Mouse (Mus musculus) MEL (cell line): Measurements from ENCODE around the gene Gng12. TPM values are rescaled to one million over a fixed set of nuclear protein-coding genes. Genes with fewer than 3 reads are reported as not detected.

Source experiments
- DNase-seq: peaks from one replicate; pipeline ENCODE4 v3.0.0; 2011; ENCODE audit warnings: low read depth, low spot score
- H3K27ac ChIP-seq: 2 replicates; pipeline ENCODE4 v1.5.1; 2012; ENCODE audit warnings: low read depth, mild to moderate bottlenecking, control low read depth, low read length, moderate library complexity; ENCODE audit not compliant: control insufficient read depth
- H3K27me3 ChIP-seq, 2 experiments: fragments of 150-350 bp in 1 of 2; sonication (generic) in 1 of 2; 2 replicates each; pipeline ENCODE4 v1.6.1; 2012; ENCODE audit warnings: low read length in 2 of 2, mild to moderate bottlenecking in 2 of 2, improper control_type of control experiment in 1 of 2, moderate library complexity in 1 of 2; ENCODE audit not compliant: insufficient read depth in 2 of 2, control insufficient read depth in 1 of 2
- H3K36me3 ChIP-seq, 2 experiments: 2 replicates each; pipeline ENCODE4 v1.6.1; 2012 to 2014; ENCODE audit warnings: low read length in 2 of 2, improper control_type of control experiment in 1 of 2, inconsistent platforms in 1 of 2, mild to moderate bottlenecking in 1 of 2; ENCODE audit not compliant: insufficient read depth in 2 of 2, control insufficient read depth in 1 of 2
- H3K4me1 ChIP-seq, 2 experiments: fragments of 150-350 bp in 1 of 2; sonication (generic) in 1 of 2; 2 replicates each; pipeline ENCODE4 v1.6.1; 2012; ENCODE audit warnings: low read length in 2 of 2, improper control_type of control experiment in 1 of 2, mild to moderate bottlenecking in 1 of 2; ENCODE audit not compliant: insufficient read depth in 2 of 2, control insufficient read depth in 1 of 2
- H3K4me3 ChIP-seq, 2 experiments: fragments of 150-350 bp in 1 of 2; sonication (generic) in 1 of 2; 2 replicates each; pipeline ENCODE4 v1.5.1; 2012; ENCODE audit warnings: low read depth in 2 of 2, low read length in 2 of 2, mild to moderate bottlenecking in 2 of 2, moderate library complexity in 2 of 2, control low read depth in 1 of 2, improper control_type of control experiment in 1 of 2; ENCODE audit not compliant: control insufficient read depth in 1 of 2, insufficient read depth in 1 of 2
- H3K79me2 ChIP-seq: 2 replicates; pipeline ENCODE4 v1.6.1; 2012; ENCODE audit warnings: mild to moderate bottlenecking, low read length, moderate library complexity; ENCODE audit not compliant: control insufficient read depth, poor library complexity, insufficient read depth
- H3K9ac ChIP-seq: 2 replicates; pipeline ENCODE4 v1.6.1; 2012; ENCODE audit warnings: low read depth, mild to moderate bottlenecking, control low read depth, low read length, moderate library complexity; ENCODE audit not compliant: control insufficient read depth, poor library complexity, severe bottlenecking
- H3K9me3 ChIP-seq: fragments of 150-350 bp; sonication (generic); replicated peaks from 2 replicates; pipeline ENCODE4 v1.6.1; 2012; ENCODE audit warnings: mild to moderate bottlenecking, low read length, improper control_type of control experiment, moderate library complexity; ENCODE audit not compliant: insufficient read depth
- BHLHE40 ChIP-seq: IDR thresholded peaks from 2 replicates; pipeline ENCODE4 v1.6.1; 2012; ENCODE audit warnings: low read depth, mild to moderate bottlenecking, inconsistent platforms, low read length, improper control_type of control experiment, borderline replicate concordance
- CHD2 ChIP-seq: IDR thresholded peaks from 2 replicates; pipeline ENCODE4 v1.6.1; 2011; ENCODE audit warnings: low read length, improper control_type of control experiment
- CTCF ChIP-seq, 3 experiments: IDR thresholded peaks in 2 of 3; conservative IDR thresholded peaks in 1 of 3; 2 replicates each; pipeline ENCODE4 v1.5.1; 2011 to 2012; ENCODE audit warnings: low read length in 3 of 3, low read depth in 2 of 3, mild to moderate bottlenecking in 2 of 3, improper control_type of control experiment in 1 of 3, inconsistent platforms in 1 of 3, mixed read lengths in 1 of 3, moderate library complexity in 1 of 3; ENCODE audit not compliant: control insufficient read depth in 1 of 3, insufficient read depth in 1 of 3, poor library complexity in 1 of 3, severe bottlenecking in 1 of 3
- E2F4 ChIP-seq: IDR thresholded peaks from 2 replicates; pipeline ENCODE4 v1.6.1; 2011; ENCODE audit warnings: low read depth, low read length, improper control_type of control experiment, borderline replicate concordance
- ELF1 ChIP-seq: IDR thresholded peaks from 2 replicates; pipeline ENCODE4 v1.6.1; 2014; ENCODE audit warnings: low read depth, mild to moderate bottlenecking, inconsistent platforms, low read length, improper control_type of control experiment, moderate library complexity
- EP300 ChIP-seq, 2 experiments: IDR thresholded peaks; 2 replicates each; pipeline ENCODE4 v1.6.1; 2011; ENCODE audit warnings: improper control_type of control experiment in 2 of 2, low read length in 2 of 2, low read depth in 1 of 2, mild to moderate bottlenecking in 1 of 2
- ETS1 ChIP-seq: IDR thresholded peaks from 2 replicates; pipeline ENCODE4 v1.6.1; 2012; ENCODE audit warnings: low read depth, mild to moderate bottlenecking, inconsistent platforms, low read length, improper control_type of control experiment, moderate library complexity
- GABPA ChIP-seq: IDR thresholded peaks from 2 replicates; pipeline ENCODE4 v1.6.1; 2012; ENCODE audit warnings: low read depth, mild to moderate bottlenecking, inconsistent platforms, low read length, improper control_type of control experiment, moderate library complexity
- GATA1 ChIP-seq: IDR thresholded peaks from 2 replicates; pipeline ENCODE4 v1.6.1; 2011; ENCODE audit warnings: low read depth, low read length, improper control_type of control experiment
- HCFC1 ChIP-seq: IDR thresholded peaks from 2 replicates; pipeline ENCODE4 v1.6.1; 2012; ENCODE audit warnings: low read depth, mild to moderate bottlenecking, inconsistent platforms, low read length, improper control_type of control experiment, moderate library complexity
- JUND ChIP-seq: IDR thresholded peaks from 2 replicates; pipeline ENCODE4 v1.6.1; 2011; ENCODE audit warnings: low read depth, mild to moderate bottlenecking, improper control_type of control experiment, low read length
- KAT2A ChIP-seq: conservative IDR thresholded peaks from 2 replicates; pipeline ENCODE4 v1.6.1; 2012; ENCODE audit warnings: low read depth, low read length, improper control_type of control experiment, inconsistent platforms
- MAFK ChIP-seq: IDR thresholded peaks from 2 replicates; pipeline ENCODE4 v1.6.1; 2011; ENCODE audit warnings: low read depth, mild to moderate bottlenecking, low read length, improper control_type of control experiment, borderline replicate concordance
- MAX ChIP-seq: IDR thresholded peaks from 2 replicates; pipeline ENCODE4 v1.6.1; 2011; ENCODE audit warnings: low read length, improper control_type of control experiment
- MAZ ChIP-seq: IDR thresholded peaks from 2 replicates; pipeline ENCODE4 v1.6.1; 2012; ENCODE audit warnings: low read depth, mild to moderate bottlenecking, inconsistent platforms, low read length, improper control_type of control experiment
- MEF2A ChIP-seq: IDR thresholded peaks from 2 replicates; pipeline ENCODE4 v1.6.1; 2014; ENCODE audit warnings: low read depth, mild to moderate bottlenecking, inconsistent platforms, low read length, improper control_type of control experiment; ENCODE audit not compliant: poor library complexity, insufficient replicate concordance, severe bottlenecking; ENCODE audit errors: extremely low read depth
- MXI1 ChIP-seq: IDR thresholded peaks from 2 replicates; pipeline ENCODE4 v1.6.1; 2011; ENCODE audit warnings: mild to moderate bottlenecking, low read depth, low read length, improper control_type of control experiment
- MYB ChIP-seq: IDR thresholded peaks from 2 replicates; pipeline ENCODE4 v1.6.1; 2011; ENCODE audit warnings: mild to moderate bottlenecking, low read depth, low read length, improper control_type of control experiment
- MYC ChIP-seq: IDR thresholded peaks from 2 replicates; pipeline ENCODE4 v1.6.1; 2011; ENCODE audit warnings: low read depth, mild to moderate bottlenecking, low read length, improper control_type of control experiment, moderate library complexity
- NELFE ChIP-seq: IDR thresholded peaks from 2 replicates; pipeline ENCODE4 v1.6.1; 2011; ENCODE audit warnings: low read depth, low read length, improper control_type of control experiment
- NRF1 ChIP-seq: IDR thresholded peaks from 2 replicates; pipeline ENCODE4 v1.6.1; 2014; ENCODE audit warnings: low read depth, mild to moderate bottlenecking, inconsistent platforms, low read length, improper control_type of control experiment, moderate library complexity; ENCODE audit not compliant: poor library complexity, insufficient read depth, severe bottlenecking
- POLR2A ChIP-seq, 2 experiments: IDR thresholded peaks; 2 replicates each; pipeline ENCODE4 v1.6.1; 2011 to 2012; ENCODE audit warnings: low read length in 2 of 2, mild to moderate bottlenecking in 2 of 2, control low read depth in 1 of 2, improper control_type of control experiment in 1 of 2, low read depth in 1 of 2, moderate library complexity in 1 of 2; ENCODE audit not compliant: control insufficient read depth in 1 of 2, insufficient read depth in 1 of 2, poor library complexity in 1 of 2
- POLR2AphosphoS2 ChIP-seq: IDR thresholded peaks from 2 replicates; pipeline ENCODE4 v1.6.1; 2011; ENCODE audit warnings: low read length, improper control_type of control experiment
- POLR2AphosphoS5 ChIP-seq: IDR thresholded peaks from 2 replicates; pipeline ENCODE4 v1.6.1; 2012; ENCODE audit warnings: low read depth, borderline replicate concordance, mild to moderate bottlenecking, inconsistent platforms, low read length, moderate library complexity, mixed read lengths
- RAD21 ChIP-seq: IDR thresholded peaks from 2 replicates; pipeline ENCODE4 v1.6.1; 2011; ENCODE audit warnings: mild to moderate bottlenecking, low read depth, low read length, improper control_type of control experiment
- RCOR1 ChIP-seq: IDR thresholded peaks from 2 replicates; pipeline ENCODE4 v1.6.1; 2012; ENCODE audit warnings: low read depth, mild to moderate bottlenecking, inconsistent platforms, low read length, improper control_type of control experiment
- SMC3 ChIP-seq: IDR thresholded peaks from 2 replicates; pipeline ENCODE4 v1.6.1; 2011; ENCODE audit warnings: low read depth, low read length, improper control_type of control experiment
- TAL1 ChIP-seq: IDR thresholded peaks from 2 replicates; pipeline ENCODE4 v1.6.1; 2012; ENCODE audit warnings: mild to moderate bottlenecking, inconsistent platforms, low read length, moderate library complexity, mixed read lengths
- TBP ChIP-seq: IDR thresholded peaks from 2 replicates; pipeline ENCODE4 v1.8.0; 2011; ENCODE audit warnings: low read depth, low read length, improper control_type of control experiment
- UBTF ChIP-seq: IDR thresholded peaks from 2 replicates; pipeline ENCODE4 v1.6.1; 2012; ENCODE audit warnings: low read depth, mild to moderate bottlenecking, inconsistent platforms, low read length, improper control_type of control experiment, moderate library complexity, borderline replicate concordance; ENCODE audit not compliant: insufficient read depth
- USF1 ChIP-seq: IDR thresholded peaks from 2 replicates; pipeline ENCODE4 v1.6.1; 2014; ENCODE audit warnings: low read depth, mild to moderate bottlenecking, inconsistent platforms, low read length, improper control_type of control experiment, moderate library complexity
- USF2 ChIP-seq, 2 experiments: IDR thresholded peaks; 2 replicates each; pipeline ENCODE4 v1.6.1; 2011 to 2012; ENCODE audit warnings: improper control_type of control experiment in 2 of 2, low read length in 2 of 2, borderline replicate concordance in 1 of 2, inconsistent platforms in 1 of 2, low read depth in 1 of 2, mild to moderate bottlenecking in 1 of 2; ENCODE audit not compliant: insufficient read depth in 1 of 2
- ZKSCAN1 ChIP-seq: IDR thresholded peaks from 2 replicates; pipeline ENCODE4 v1.6.1; 2012; ENCODE audit warnings: low read depth, mild to moderate bottlenecking, inconsistent platforms, low read length, improper control_type of control experiment, moderate library complexity
- ZMIZ1 ChIP-seq: IDR thresholded peaks from 2 replicates; pipeline ENCODE4 v1.6.1; 2012; ENCODE audit warnings: low read depth, mild to moderate bottlenecking, inconsistent platforms, low read length, improper control_type of control experiment, moderate library complexity
- ZNF384 ChIP-seq: IDR thresholded peaks from 2 replicates; pipeline ENCODE4 v1.6.1; 2012; ENCODE audit warnings: low read depth, mild to moderate bottlenecking, inconsistent platforms, low read length, improper control_type of control experiment
- polyA plus RNA-seq, 2 experiments: library from polyadenylated mRNA; stranded (reverse) in 1 of 2; unstranded in 1 of 2; fragments of >175 nt in 1 of 2; fragments of >200 nt in 1 of 2; gene quantifications; 2 replicates each; pipeline versions ENCODE4 v1.2.1 to v1.2.4; 2012; ENCODE audit warnings: low replicate concordance in 2 of 2, low read depth in 1 of 2; ENCODE audit not compliant: insufficient read length in 2 of 2, insufficient read depth in 1 of 2, missing spikeins in 1 of 2
- total RNA-seq: library from RNA; depleted of rRNA; stranded (reverse); fragments of 300-350 nt; gene quantifications from 2 replicates; pipeline ENCODE4 v1.2.3, GENCODE M21; 2012

Gng12 gene
- total and polyA plus RNA-seq, 3 experiments = 16.8 to 44.0 TPM; not detected in 1

DNA sequence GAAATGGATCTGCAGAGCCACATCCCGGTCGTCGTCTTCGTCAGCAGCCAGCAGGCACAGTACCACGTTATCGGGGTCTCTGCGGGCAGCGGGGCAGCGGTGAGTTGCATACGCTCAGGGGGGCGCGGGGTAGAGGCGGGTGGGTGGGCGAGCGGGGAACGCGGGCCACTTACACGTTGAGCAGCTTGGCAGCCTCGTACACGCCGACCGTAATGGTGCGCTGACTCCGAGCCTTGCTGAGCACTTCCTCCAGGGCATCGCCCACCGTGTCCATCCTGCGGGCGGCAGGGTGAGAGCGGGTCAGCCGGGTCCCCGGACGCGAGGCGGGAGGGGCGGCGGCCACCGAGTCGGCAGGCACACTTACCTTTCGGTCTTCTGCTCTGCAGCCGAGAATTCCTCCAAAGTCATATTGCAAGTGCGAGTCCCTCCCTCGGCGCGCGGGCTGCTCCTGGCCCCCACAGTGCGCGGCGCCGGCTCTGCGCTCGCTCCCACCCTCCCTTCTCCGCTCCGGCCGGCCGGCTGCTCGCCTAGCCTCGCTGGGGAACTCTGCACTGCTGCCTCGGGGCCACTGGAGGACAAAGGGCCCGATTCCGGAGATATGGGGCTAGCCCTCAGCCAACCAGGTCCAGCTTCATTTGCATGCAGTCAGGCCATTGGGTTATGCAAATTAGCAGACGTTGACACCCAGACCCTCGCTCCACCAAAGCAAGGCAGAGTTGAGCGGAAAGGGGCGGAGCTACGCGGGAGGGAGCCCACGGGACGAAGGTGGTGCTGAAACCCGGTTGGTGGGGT is 140.8 kb downstream of the Gng12 start, which contains the start of gene Gadd45a:
Gene Gadd45a (minus strand): TSS at position 621 of the 792 bp plus-strand sequence.
- Histone ChIP-seq H3K27me3 (no peaks in the 10 kb centered on the region), H3K27ac (peak within 1 kb of the TSS; percentile 99), H3K36me3 (peaks cover 4 to 15% of the 10 kb centered on the region in 2 experiments), H3K4me3 (peak within 1 kb of the TSS; percentile 83 to 91), H3K9ac (peak within 1 kb of the TSS; percentile 93), H3K9me3 (no peaks in the 10 kb centered on the region), H3K79me2 (peaks cover 16% of the 10 kb centered on the region), H3K4me1 (peaks cover 3 to 6% of the 10 kb centered on the region in 2 experiments; a peak in 3 of 4 replicates)
- peak; percentile 99 for DNase-seq
- TF ChIP-seq USF1 = peak; percentile 25; the same call in 1 of the 2 replicates
- no peak for TF ChIP-seq MYB
- no peak for TF ChIP-seq MEF2A
- TF ChIP-seq JUND = no peak
- no peak for TF ChIP-seq TAL1
- peak; percentile 36; the same call in 1 of the 2 replicates for TF ChIP-seq ELF1
- no peak for TF ChIP-seq SMC3
- TF ChIP-seq TBP = peak; percentile 97
- TF ChIP-seq USF2 (IDR thresholded peaks at IDR 0.05; ENCODE audit: borderline replicate concordance in 1 of 2, insufficient read depth in 1 of 2, low read depth in 1 of 2, low read length in 2 of 2) = no peak
- TF ChIP-seq E2F4 = no peak
- TF ChIP-seq POLR2AphosphoS2 = peak; percentile 99
- TF ChIP-seq POLR2AphosphoS5 = peak; percentile 92
- peak; percentile 85 for TF ChIP-seq RCOR1
- TF ChIP-seq MAFK = no peak
- peak; percentile 22; the same call in 1 of the 2 replicates for TF ChIP-seq NRF1
- TF ChIP-seq EP300 (IDR thresholded peaks at IDR 0.05; ENCODE audit: low read depth in 1 of 2, low read length in 2 of 2) = peak; percentile 53 to 68
- no peak for TF ChIP-seq CHD2
- TF ChIP-seq GATA1 = peak; percentile 43; the same call in 1 of the 2 replicates
- TF ChIP-seq UBTF = peak; percentile 99; the same call in 1 of the 2 replicates
- peak; percentile 72 for TF ChIP-seq MXI1
- peak; percentile 42 for TF ChIP-seq MAX
- 0 out of 2 replicates have a peak, but pooled peaks have one; percentile 13 for TF ChIP-seq ZNF384
- TF ChIP-seq ZKSCAN1 = no peak
- TF ChIP-seq MYC = no peak
- no peak; the same call in 1 of the 2 replicates for TF ChIP-seq RAD21
- TF ChIP-seq BHLHE40 = 0 out of 2 replicates have a peak, but pooled peaks have one; percentile 5
- TF ChIP-seq HCFC1 = peak; percentile 72
- TF ChIP-seq MAZ = peak; percentile 98
- peak; percentile 75 for TF ChIP-seq ETS1
- TF ChIP-seq NELFE = peak; percentile 99
- TF ChIP-seq KAT2A = no peak; the same call in 1 of the 2 replicates
- TF ChIP-seq ZMIZ1 = peak; percentile 100
- TF ChIP-seq GABPA = no peak
- TF ChIP-seq POLR2A (IDR thresholded peaks at IDR 0.05; ENCODE audit: control insufficient read depth in 1 of 2, insufficient read depth in 1 of 2, low read depth in 1 of 2, low read length in 2 of 2, poor library complexity in 1 of 2) = peak; percentile 99
- no peak for TF ChIP-seq CTCF (IDR thresholded peaks at IDR 0.05 in 2 of 3, conservative IDR thresholded peaks at IDR 0.05 in 1 of 3; ENCODE audit: control insufficient read depth in 1 of 3, insufficient read depth in 1 of 3, low read depth in 2 of 3, low read length in 3 of 3, poor library complexity in 1 of 3, severe bottlenecking in 1 of 3)
